Mouse (Mus musculus) adrenal gland (tissue): ENCODE data around the gene Msi2.

Source experiments
- intact Hi-C: fragments of 180-260 bp; cut with DNase I; formaldehyde crosslinking; loops from one replicate; pipeline ENCODE4 v1.15.1; 2025

Gene Msi2

DNA sequence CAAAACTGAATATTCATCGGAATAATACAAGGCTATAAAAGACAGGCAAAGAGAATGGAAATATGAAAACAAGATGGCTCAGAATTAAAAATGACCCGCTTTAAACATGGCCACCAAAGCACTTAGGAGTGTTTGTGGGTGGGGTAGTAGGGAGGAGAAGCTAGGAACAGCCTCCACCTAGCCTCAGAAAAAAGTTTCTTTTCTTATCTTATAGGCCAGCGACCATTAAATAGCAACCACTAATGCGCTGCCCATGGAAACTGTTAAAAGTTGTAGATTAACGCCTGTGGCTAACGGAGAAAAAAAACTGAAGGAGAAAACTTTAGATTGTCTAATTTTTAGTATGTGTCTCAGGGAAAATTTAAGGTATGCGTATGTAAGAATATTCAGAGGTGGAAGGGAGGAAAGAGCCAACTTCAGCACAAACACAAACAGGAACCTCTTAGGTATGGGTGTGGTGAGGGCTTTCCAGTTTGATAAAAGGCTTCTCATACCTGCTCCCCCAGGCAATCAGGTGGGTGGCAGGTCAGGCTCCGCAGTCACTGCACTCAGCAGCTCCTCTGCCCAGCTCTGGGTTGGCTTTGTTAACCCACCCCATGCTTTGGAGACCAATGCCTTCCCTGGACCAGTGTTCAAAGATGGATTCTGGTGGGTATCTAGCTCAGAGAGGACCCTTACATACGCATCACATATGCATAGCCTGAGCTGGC, 298.5 kb downstream of the Msi2 start:
- intact Hi-C loops: loop anchor here (10.0 kb wide), 1 partner anchor 405 kb away; no protein-coding TSS in a partner anchor

GRCm38 (mm10) chr11:88419064-88419463, 299.2 kb downstream of the Msi2 start:
- intact Hi-C loops: loop anchor here (10.0 kb wide), 1 partner anchor 406 kb away; no protein-coding TSS in a partner anchor

- intact Hi-C loops: loop anchor here (5.0 to 10.0 kb wide), 2 partner anchors 162 to 410 kb away; no protein-coding TSS in a partner anchor
These were observed 304.0 kb downstream of the Msi2 start for GRCm38 (mm10) chr11:88414157-88414870.

DNA sequence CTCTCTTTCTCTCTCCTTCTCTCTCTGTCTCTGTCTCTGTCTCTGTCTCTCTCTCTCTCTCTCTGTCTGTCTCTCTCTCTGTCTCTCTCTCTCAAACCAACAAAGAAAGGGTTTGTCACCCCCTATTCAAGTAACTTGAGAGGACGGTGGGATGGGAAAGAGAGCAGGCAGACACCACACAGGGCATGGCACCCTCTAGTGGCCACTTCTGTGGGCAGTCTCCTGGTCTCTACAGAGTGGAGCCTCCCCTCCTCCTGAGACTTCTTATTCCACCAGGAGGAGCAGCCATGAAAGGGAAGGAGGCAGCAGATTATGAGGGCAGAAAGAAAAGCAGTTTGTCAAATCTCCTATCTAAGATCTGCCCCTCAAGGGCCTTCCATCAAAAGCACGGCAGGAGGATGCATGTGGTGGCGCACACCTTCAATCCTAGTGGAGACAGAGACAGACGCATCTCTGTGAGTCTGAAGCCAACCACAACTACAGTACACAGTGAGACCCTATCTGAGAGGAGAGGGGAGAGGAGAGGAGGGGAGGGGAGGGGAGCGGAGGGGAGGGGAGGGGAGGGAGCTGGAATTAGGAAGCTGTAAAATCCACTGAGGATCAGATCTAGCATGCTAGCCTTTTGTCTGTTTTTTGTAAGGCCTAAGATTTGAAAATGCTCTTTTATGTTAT, 305.8 kb downstream of the Msi2 start:
- intact Hi-C loops: loop anchor here (2.0 to 10.0 kb wide), 3 partner anchors 122 to 412 kb away; no protein-coding TSS in a partner anchor

- intact Hi-C loops: no loop called here
These were observed 310.0 kb downstream of the Msi2 start for GRCm38 (mm10) chr11:88408305-88408704.

DNA sequence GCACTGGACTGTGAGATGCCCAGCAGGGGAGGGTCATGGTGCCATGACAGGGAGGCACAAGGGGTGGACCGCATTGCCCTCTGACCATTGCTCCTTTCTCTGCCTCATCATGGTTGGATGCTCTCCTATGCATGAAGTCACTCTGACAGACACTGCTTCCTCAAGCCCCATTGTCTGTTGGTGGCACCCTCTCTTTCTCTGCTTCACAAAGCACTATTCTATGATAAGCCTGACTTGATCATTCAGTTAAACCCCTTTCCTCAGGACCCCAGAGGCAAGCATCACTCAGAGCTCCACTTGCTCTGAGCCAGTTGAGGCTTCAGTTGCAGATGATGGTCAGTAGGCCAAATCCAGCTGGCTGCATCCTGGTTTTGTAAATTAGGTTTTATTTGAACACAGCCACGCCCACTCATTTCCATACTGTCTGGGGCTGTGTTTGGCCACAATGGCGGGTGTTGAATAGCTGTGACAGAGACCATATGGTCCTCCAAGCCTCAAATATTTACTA, 311.9 kb downstream of the Msi2 start:
- intact Hi-C loops: no loop called here

DNA sequence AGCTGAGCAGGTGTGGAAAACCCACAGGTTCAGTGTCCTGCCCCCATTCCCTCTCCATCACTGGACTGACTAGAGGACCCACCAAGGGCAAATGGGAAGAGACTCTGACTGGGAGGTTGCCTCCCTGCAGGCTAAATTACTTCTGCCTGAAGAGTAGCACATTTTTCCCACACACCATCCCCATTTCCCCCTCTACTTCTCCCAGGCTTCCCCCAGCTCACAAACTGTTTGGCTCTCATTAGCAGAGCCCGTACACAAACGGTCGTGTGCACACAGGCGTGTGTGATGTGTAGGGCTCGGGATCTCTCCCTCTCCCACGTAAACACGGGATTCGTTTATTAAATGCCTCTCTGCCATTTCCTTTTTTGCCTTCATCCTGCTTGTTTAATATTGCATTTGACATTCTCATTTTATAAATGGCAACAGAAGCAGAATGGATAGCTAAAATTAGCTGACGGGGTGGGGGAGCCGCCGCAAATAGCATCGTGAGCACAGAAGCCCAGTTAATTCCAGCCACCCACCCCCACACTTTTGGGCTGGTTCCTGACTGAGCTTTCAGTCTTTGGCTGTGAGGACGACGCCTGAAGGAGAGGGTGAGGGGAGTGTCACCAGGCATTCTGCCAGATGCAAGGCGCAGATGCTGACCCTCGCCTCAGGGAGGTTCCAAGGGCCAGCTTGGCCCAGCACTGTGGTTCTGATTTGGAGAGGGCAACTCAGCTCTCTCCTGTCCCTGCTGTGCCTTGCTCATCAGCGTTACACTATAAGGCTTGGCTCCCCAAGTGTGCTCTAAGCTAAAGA, 313.3 kb downstream of the Msi2 start:
- intact Hi-C loops: no loop called here

GRCm38 (mm10) chr11:88404247-88404677, 314.1 kb downstream of the Msi2 start:
- intact Hi-C loops: no loop called here

GRCm38 (mm10) chr11:88402290-88402689, 316.0 kb downstream of the Msi2 start:
- intact Hi-C loops: no loop called here

- intact Hi-C loops: no loop called here
These were observed 317.0 kb downstream of the Msi2 start for GRCm38 (mm10) chr11:88401333-88401732.

DNA sequence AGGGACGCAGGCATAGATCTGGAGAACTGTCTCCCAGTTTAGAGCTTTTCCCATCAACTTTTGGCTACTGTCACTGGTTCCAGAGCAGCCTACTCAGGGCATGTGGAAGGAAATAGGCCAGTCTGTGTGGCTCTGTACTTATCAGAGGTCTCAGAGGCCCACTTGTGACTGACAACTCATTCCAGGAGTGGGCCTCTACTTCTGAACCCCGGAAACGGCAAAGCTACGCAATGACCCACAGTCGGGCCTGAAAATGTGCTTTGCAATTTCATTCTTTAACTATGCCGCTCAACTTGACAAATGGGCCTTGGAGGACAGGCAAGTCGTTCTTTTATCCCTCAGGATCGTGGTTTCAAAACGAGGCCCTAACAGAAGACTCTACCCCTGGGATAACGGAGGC, 317.4 kb downstream of the Msi2 start:
- intact Hi-C loops: no loop called here

DNA sequence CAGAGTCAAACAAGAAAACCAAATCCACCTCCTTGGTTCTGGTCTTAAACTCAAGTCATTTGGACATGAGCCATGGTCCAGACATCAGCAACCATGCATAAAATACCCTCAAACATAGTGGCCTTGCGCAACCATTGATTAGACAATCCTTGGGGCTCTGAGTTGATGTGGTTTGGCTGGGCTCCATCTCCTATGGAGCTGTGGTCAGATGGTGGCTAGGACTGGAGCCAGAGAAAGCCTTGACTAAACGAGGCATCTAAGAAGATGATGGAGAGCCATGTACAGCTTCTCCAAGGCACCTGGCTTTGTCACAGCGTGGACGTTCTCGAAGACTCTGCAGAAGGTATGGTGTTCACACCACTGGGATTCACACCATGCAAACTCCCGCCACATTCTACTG, 318.1 kb downstream of the Msi2 start:
- intact Hi-C loops: no loop called here

DNA sequence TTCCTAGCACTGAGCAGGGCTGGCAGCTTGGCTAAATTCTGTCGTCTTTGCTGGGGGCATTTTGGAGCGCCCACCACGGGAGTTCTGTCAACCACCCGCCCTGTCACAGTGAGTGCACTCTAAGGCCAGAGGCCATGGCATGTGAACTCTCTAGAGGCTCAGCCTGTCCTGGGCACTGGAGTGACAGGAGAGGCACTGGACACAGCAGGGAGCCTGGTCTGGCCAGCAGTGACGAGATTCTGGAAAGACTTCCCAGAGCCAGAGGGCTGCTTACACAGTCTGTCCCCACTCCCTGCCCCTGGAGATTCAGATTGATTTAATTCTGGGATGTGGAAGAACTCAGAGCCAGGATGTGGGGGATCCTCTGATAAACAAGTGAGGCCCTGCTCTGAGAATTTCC, 318.9 kb downstream of the Msi2 start:
- intact Hi-C loops: no loop called here

- intact Hi-C loops: no loop called here
These were observed 319.3 kb downstream of the Msi2 start for GRCm38 (mm10) chr11:88399028-88399427.

DNA sequence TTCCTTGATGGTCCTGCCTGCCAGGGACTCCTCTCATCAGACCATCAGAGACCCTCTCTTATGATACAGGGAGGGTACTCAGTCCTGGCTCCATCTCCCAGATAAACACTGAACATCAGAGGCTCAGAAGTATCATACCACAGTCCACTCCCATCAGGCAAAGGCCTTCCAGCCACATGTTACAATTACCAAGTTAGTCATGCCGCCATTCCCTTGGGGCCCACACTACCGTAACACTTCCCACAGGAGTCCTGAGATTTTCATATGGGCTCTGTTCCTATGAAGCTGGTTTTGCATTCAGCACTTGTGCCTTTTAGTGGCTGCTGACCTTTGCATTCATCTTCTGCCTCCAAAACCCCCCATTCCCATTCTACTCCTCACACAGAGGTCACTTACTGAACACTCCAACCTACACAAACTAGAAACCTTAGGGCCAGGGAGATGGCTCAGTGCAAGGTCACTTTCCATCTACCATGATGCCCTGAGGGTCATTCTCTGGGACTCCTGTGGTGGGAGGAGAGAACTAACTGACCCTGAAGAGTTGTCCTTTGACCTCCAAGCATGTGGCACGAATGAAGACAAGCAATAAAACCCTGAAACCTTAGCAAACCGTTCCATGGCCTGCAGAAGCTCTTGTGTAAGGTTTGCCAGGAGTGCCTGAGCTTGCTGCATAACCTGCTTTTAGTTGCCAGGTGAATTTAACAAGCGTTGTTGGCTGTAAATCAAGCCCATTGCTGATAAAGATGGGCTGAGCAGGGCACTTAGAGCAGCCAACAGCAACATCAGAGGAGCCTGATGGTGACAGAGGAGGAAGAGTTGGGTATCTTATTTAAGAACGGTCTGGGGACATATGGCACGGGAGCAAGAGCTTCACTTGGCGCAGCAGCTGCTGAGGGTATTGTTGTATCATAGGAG, 323.0 kb downstream of the Msi2 start:
- intact Hi-C loops: no loop called here

- intact Hi-C loops: no loop called here
These were observed 323.8 kb downstream of the Msi2 start for GRCm38 (mm10) chr11:88394341-88395075.

GRCm38 (mm10) chr11:88392715-88393114, 325.6 kb downstream of the Msi2 start:
- intact Hi-C loops: no loop called here

DNA sequence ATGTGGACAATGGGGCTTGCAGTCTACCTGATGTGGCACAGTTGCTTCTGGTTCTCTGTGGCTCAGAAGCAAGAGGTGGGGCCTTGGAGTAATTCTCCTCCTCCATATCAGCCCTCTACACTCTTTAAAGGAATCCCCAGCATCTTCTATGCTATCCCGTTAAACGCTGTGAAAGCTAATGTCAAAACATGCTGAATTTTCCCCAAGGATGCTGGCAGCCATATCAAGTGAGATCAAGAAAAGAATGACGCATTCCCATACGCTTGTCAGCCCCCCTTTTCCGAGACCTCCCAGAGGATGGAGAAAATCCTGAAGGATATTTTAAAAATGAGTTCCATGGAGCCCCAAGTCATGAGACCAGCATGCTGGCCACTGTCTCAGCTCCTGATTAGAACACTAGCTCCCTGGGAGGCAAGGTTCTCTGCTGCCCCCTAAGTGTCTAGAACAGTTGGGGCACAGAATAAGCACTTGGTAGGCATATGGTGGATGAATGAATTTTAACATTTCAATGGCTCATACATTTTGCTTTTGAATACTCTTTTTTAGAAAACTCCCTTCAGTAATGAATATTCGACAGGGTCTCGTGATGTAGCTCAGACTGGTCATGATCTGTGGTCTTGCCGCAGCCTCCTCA, 327.0 kb downstream of the Msi2 start:
- intact Hi-C loops: no loop called here

GRCm38 (mm10) chr11:88389530-88389929, 328.8 kb downstream of the Msi2 start:
- intact Hi-C loops: no loop called here
